Mouse (Mus musculus) limb, embryonic 15.5 days (tissue): Measurements from ENCODE around the gene Ate1. TPM values are rescaled to one million over a fixed set of nuclear protein-coding genes. Genes with fewer than 3 reads are reported as not detected.

Experiments
- ATAC-seq: fragments of 200-750 bp; cut with Nextera tagmentation; 2 replicates; pipeline ENCODE4 v1.8.0; 2017; ENCODE audit warnings: low read depth, moderate TSS enrichment; ENCODE audit not compliant: insufficient number of reproducible peaks, low FRiP score, low TSS enrichment
- H3K27ac ChIP-seq: fragments of 300-500 bp; sonication (generic); 2 replicates; pipeline ENCODE4 v1.5.1; 2015; ENCODE audit warnings: moderate library complexity, mild to moderate bottlenecking, inconsistent platforms
- H3K27me3 ChIP-seq: fragments of 300-500 bp; sonication (generic); 2 replicates; pipeline ENCODE4 v1.6.1; 2015; ENCODE audit warnings: inconsistent platforms
- H3K36me3 ChIP-seq: fragments of 300-500 bp; sonication (generic); 2 replicates; pipeline ENCODE4 v1.6.1; 2015; ENCODE audit warnings: inconsistent platforms
- H3K4me1 ChIP-seq: fragments of 300-500 bp; sonication (generic); 2 replicates; pipeline ENCODE4 v1.6.1; 2015; ENCODE audit warnings: inconsistent platforms
- H3K4me2 ChIP-seq: fragments of 300-500 bp; sonication (generic); 2 replicates; pipeline ENCODE4 v1.6.1; 2015; ENCODE audit warnings: mild to moderate bottlenecking, inconsistent platforms
- H3K4me3 ChIP-seq: fragments of 300-500 bp; sonication (generic); 2 replicates; pipeline ENCODE4 v1.5.1; 2015; ENCODE audit warnings: mild to moderate bottlenecking, inconsistent platforms
- H3K9ac ChIP-seq: fragments of 300-500 bp; sonication (generic); 2 replicates; pipeline ENCODE4 v1.6.1; 2015; ENCODE audit warnings: inconsistent platforms
- H3K9me3 ChIP-seq: fragments of 300-500 bp; sonication (generic); 2 replicates; pipeline ENCODE4 v1.6.1; 2016; ENCODE audit warnings: inconsistent platforms
- WGBS: fragments of 180-500 bp; shearing (Covaris S2); methylation state at CpG from one replicate; pipeline ENCODE4 v1.1.7; 2015; 5-methylcytosine and 5-hydroxymethylcytosine counted together
- polyA plus RNA-seq: library from polyadenylated mRNA; unstranded; fragments of >200 nt; fragmentation: Nextera tagmentation; extraction: Ambion mirVana; gene quantifications from 2 replicates; pipeline ENCODE4 v1.2.1, GENCODE M21; 2015

The Ate1 gene
- polyA plus RNA-seq = 50.8 and 55.7 TPM in 2 replicates

DNA sequence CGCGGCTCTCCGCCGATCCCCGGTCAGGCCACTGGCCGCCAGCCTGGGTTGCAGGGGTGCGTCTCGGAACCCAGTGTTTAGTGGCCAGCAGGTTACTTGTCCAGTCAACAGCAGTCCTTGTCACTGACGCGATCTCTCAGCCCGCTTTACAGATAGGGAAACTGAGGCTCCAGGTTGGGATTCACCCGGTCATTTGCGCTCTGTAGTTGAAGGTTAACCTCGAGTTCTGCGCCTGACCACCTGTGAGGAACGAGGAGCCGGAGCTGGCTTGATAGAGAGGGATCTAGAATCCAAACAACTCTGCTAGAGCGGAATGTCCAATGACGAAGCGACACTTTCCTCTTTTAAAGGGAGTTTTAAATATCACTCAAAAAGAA lies at the start of gene Ate1:
Ate1 (minus strand) TSS at position 321 of the 377 bp plus-strand sequence.
- 16% methylated on average over 20 of the region's 20 CpGs for WGBS
- peak within 1 kb of the TSS; percentile 71 for H3K4me3 ChIP-seq
- ATAC-seq = no peak

DNA sequence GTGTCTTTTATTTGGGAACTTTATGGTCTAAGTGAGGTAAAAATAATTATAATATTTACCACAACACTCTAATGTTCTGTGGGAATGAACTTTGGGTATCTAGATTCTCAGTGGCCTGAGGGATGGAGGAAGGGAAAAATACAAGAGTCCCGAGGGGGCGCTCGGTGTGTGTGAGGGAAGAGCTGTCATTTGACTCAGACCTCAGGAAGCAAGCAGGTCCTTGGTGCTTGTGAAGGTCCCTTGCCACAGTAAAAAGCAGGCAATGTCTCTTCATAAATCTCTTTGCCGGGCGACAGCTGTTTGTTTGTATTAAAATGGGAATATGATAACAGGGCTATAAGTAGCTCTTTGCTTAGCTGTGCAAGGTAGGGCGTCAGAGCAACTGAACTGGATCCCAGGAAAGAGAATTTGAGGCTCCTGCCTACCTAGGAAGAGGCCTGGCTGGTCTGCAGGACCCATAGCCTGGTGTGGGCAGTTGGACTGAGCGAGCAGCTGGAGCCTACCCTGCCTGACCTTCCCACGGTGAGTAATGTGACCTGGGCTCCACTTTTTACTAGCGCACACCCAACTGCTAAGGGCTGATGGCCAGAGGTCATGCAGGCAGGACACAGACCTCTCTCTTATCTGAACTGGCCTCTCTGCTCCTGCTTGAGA lies 48.7 kb upstream of the Ate1 start:
- H3K9me3 ChIP-seq = no peaks in the 10 kb centered on the region

More for the DNA sequence above, at the start of gene Ate1:
- H3K9ac ChIP-seq = peak within 1 kb of the TSS; percentile 96
- peak within 1 kb of the TSS; percentile 97 for H3K27ac ChIP-seq
- peaks cover 12% of the 10 kb centered on the region; the same call in 1 of the 2 replicates for H3K4me1 ChIP-seq
- H3K4me2 ChIP-seq = peak within 1 kb of the TSS; percentile 76
- H3K36me3 ChIP-seq = no peaks in the 10 kb centered on the region
- no peaks in the 10 kb centered on the region for H3K27me3 ChIP-seq
- H3K9me3 ChIP-seq = no peaks in the 10 kb centered on the region

DNA sequence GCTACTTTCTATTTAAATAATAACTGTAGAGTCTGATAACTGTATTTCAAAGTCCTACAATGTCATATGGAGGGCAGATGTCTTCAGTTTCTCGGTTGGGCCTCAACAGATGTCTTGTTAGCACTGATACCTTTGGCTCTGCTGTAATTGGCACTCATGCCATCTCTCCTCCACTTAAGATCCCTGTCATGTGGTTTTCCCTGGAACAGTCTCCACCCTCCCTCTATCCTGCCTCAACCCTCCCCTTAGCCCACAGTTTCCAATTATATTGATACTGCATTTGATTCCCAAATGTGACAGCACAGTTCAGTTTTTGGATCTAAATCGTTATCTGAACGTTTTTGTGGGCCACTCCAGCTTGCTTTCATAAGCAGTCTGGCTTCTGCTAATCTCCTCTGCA lies 44.4 kb upstream of the Ate1 start:
- ATAC-seq = no peak
- Histone ChIP-seq H3K4me1 (no peaks in the 10 kb centered on the region), H3K9ac (no peak overlapping the region), H3K4me2 (no peak overlapping the region), H3K27ac (no peak overlapping the region), H3K4me3 (no peak overlapping the region), H3K27me3 (no peaks in the 10 kb centered on the region), H3K36me3 (no peaks in the 10 kb centered on the region), H3K9me3 (no peaks in the 10 kb centered on the region)
- WGBS = 51% methylated on average over 3 of the region's 3 CpGs

More for the DNA sequence above, 48.7 kb upstream of the Ate1 start:
- ATAC-seq = no peak
- peaks cover 5% of the 10 kb centered on the region; the same call in 1 of the 2 replicates for H3K4me1 ChIP-seq
- no peak overlapping the region for H3K27ac ChIP-seq
- no peak overlapping the region for H3K9ac ChIP-seq
- no peaks in the 10 kb centered on the region for H3K36me3 ChIP-seq
- H3K27me3 ChIP-seq = no peaks in the 10 kb centered on the region
- H3K4me2 ChIP-seq = no peak overlapping the region
- WGBS = 65% methylated on average over 9 of the region's 9 CpGs
- no peak overlapping the region for H3K4me3 ChIP-seq

DNA sequence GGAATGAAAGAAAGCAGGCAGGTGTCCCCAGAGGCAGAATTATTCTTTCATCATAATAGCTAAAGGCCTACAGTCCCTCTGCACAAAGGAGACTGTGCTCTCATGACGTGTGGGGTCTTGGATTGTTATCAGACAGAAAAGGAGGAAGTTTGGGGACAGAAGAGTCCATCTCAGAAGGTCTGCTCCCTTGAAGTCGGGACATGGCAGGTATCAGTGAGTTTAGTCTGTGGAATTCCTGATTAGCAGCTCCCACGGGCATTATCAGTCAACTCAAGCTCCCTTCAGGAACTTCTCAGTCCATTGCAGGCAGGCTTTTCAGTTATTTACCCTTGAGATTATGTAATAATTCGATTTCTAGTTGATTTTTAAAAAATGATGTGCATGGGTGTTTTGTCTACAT lies 43.7 kb upstream of the Ate1 start:
- Histone ChIP-seq H3K4me3 (no peak overlapping the region), H3K27ac (no peak overlapping the region), H3K4me2 (no peak overlapping the region), H3K36me3 (no peaks in the 10 kb centered on the region), H3K9ac (no peak overlapping the region), H3K9me3 (no peaks in the 10 kb centered on the region), H3K4me1 (no peaks in the 10 kb centered on the region), H3K27me3 (no peaks in the 10 kb centered on the region)
- ATAC-seq = no peak
- 56% methylated on average over 4 of the region's 4 CpGs for WGBS

DNA sequence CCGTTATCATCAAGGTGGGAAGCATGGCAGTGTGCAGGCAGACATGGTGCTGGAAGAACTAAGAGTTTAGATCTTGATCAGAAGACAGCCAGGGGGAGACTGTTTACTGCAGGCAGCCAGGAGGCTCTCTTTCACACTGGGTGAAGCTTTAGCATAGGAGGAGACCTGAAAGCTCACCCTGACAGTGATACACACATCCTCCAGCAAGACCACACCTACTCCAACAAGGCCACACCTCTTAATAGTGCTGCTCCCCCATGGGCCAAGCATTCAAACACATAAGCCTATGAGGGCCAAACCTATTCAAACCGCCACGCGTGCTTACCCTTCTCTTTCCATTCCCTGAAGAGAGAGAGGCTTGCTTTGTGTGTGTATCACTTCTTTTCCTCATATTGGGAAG lies 43.1 kb upstream of the Ate1 start:
- WGBS = 89% methylated on average over 4 of the region's 4 CpGs
- Histone ChIP-seq H3K27ac (no peak overlapping the region), H3K36me3 (no peaks in the 10 kb centered on the region), H3K27me3 (no peaks in the 10 kb centered on the region), H3K9ac (no peak overlapping the region), H3K4me1 (no peaks in the 10 kb centered on the region), H3K9me3 (no peaks in the 10 kb centered on the region), H3K4me3 (no peak overlapping the region), H3K4me2 (no peak overlapping the region)
- ATAC-seq = no peak

DNA sequence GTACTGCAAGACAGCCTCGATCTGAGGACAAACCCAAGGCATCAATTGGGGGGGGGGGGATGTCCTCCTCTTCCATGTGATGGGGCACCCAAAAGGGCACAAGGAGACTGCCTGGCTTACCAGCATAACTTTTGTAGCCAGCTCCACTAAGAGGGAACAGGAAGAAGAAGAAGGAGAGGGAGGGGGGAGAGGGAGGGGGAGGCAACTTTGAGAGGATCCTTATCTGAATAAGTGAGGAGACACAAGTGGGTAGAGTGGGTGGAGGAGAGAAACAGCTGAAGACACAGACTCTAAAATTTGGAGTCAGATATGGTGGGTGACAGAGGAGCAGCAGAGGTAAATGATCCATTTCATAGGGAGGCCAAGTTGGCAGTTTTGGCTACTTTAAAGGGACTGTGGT lies 40.8 kb upstream of the Ate1 start:
- no peak for ATAC-seq
- H3K4me3 ChIP-seq = no peak overlapping the region
- no peak overlapping the region for H3K9ac ChIP-seq
- no peaks in the 10 kb centered on the region for H3K36me3 ChIP-seq
- no peak overlapping the region for H3K27ac ChIP-seq
- H3K4me1 ChIP-seq = no peaks in the 10 kb centered on the region
- H3K9me3 ChIP-seq = no peaks in the 10 kb centered on the region
- no peaks in the 10 kb centered on the region for H3K27me3 ChIP-seq
- 55% methylated on average over 1 of the region's 1 CpGs for WGBS
- H3K4me2 ChIP-seq = no peak overlapping the region

DNA sequence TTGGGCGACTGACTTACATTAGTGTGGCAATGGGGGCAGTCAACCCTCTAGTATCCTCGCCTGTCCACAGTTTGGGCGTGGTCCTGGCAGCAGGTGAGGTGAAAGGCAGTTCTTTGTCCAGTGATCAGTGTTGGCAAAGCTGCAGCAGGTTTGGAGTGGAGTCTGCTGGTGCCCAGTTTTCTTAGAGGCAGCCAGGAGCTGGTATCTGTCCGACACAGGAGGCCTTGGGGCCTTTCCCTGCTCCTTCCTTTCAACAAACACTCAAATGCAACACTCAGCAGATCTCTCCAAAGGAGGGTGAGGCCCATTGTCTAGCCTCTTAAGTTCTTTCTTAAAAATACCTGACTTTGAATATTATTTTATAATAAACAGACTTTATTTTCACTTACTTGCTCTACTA lies 38.4 kb upstream of the Ate1 start:
- Histone ChIP-seq H3K27ac (no peak overlapping the region), H3K9ac (no peak overlapping the region), H3K9me3 (no peaks in the 10 kb centered on the region), H3K36me3 (no peaks in the 10 kb centered on the region), H3K4me2 (no peak overlapping the region), H3K27me3 (no peaks in the 10 kb centered on the region), H3K4me3 (no peak overlapping the region), H3K4me1 (0 out of 2 replicates have a peak, but pooled peaks cover 3% of the 10 kb centered on the region)
- ATAC-seq = no peak
- 70% methylated on average over 4 of the region's 4 CpGs for WGBS

DNA sequence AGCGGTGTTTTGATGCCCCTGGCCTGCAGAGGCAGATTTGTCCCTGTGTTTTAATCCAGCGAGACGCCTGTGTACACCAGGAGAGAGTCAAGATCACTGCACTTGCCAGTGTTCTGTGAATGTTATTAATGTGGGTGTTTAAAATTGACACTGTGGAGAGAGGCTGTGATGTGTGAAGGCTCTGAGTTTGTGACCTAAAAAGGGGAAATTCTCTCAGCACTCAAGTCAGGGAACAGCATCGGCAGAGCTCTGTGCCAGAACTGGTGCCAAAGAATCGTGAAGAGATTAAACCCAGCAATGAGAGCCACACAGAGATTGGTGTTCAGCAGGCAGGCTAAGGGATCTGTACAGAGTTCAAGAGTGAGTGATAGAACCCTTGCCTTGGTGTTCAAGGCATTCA lies 35.4 kb upstream of the Ate1 start:
- 57% methylated on average over 5 of the region's 5 CpGs for WGBS
- no peaks in the 10 kb centered on the region for H3K36me3 ChIP-seq
- H3K9me3 ChIP-seq = no peaks in the 10 kb centered on the region
- 0 out of 2 replicates have a peak, but pooled peaks cover 6% of the 10 kb centered on the region for H3K4me1 ChIP-seq
- ATAC-seq = no peak
- H3K27me3 ChIP-seq = no peaks in the 10 kb centered on the region
- H3K4me3 ChIP-seq = no peak overlapping the region
- H3K9ac ChIP-seq = no peak overlapping the region
- H3K27ac ChIP-seq = no peak overlapping the region
- no peak overlapping the region for H3K4me2 ChIP-seq

DNA sequence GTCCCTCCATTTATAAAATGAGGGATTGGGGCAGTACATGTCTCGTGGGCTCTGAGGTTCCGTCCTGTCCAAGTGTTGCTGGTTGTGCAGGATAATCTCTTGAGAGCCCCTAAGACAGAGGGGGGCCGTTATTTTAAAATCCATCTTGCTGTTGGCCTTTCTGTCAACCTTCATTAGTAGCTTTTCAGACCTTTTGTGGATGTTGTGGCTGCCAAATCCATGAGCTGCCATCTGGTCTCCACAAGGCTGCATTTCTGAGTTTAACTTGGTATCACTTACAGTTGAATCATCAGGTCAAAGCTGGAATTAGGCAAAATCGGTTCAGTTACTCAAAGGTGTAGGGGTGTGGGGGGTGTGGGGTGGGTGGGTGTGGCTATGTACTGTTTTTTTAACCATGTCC lies 33.2 kb upstream of the Ate1 start:
- H3K36me3 ChIP-seq = no peaks in the 10 kb centered on the region

DNA sequence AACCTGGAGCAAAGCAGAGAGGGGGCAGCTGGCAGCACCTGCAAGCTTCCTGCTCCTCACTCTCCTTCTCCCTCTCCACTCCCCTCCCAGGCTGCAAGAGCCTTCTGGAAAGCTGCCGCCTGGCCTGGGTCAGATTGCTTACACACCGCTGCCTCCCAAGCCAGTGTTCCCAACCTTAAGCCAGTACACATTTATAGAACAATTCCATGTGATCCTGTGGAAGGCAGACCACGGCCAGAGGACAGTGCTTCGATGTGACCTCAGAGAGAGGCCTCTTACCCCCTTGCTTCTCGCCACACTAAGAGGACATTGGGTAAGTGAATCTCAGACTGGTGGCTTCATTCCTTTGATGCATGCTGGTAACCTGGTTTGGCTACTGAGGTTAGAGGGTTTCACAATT lies 32.6 kb upstream of the Ate1 start:
- Histone ChIP-seq H3K27ac (no peak overlapping the region), H3K4me1 (0 out of 2 replicates have a peak, but pooled peaks cover 6% of the 10 kb centered on the region), H3K9ac (no peak overlapping the region), H3K4me2 (no peak overlapping the region), H3K4me3 (no peak overlapping the region), H3K27me3 (no peaks in the 10 kb centered on the region), H3K9me3 (no peaks in the 10 kb centered on the region), H3K36me3 (no peaks in the 10 kb centered on the region)
- WGBS = 54% methylated on average over 5 of the region's 5 CpGs
- no peak for ATAC-seq

More for the DNA sequence above, 33.2 kb upstream of the Ate1 start:
- WGBS = 52% methylated on average over 4 of the region's 4 CpGs
- 0 out of 2 replicates have a peak, but pooled peaks cover 6% of the 10 kb centered on the region for H3K4me1 ChIP-seq
- no peak overlapping the region for H3K4me3 ChIP-seq
- H3K27me3 ChIP-seq = no peaks in the 10 kb centered on the region
- no peak overlapping the region for H3K4me2 ChIP-seq
- ATAC-seq = no peak
- no peak overlapping the region for H3K27ac ChIP-seq
- no peaks in the 10 kb centered on the region for H3K9me3 ChIP-seq
- H3K9ac ChIP-seq = no peak overlapping the region

DNA sequence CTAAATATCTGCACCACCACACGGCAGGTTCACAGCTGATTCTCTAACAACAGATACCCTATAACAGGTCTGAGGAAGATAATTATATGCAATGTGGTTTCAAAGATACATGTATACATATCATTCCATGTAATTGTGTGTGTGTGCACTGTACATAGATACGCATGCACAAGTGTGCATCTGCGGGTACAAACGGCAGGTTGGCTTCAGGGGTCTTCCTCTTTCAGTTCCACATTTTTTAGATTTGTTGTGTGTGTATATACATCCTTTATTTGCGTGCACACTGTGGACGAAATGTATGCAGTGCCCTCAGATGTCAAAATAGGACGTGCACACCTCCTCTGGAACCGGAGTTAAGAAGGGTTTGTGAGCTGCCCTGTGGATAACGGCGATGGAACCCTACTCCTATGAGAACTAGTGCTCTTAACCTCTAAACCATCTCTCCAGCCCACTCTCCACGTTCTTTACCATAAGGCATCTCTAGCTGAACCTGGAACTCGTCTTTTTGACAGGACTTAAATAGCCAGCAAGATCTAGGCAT lies 27.5 kb upstream of the Ate1 start:
- Histone ChIP-seq H3K27me3 (no peaks in the 10 kb centered on the region), H3K4me3 (peak overlapping the region; percentile 95), H3K36me3 (peaks cover 23% of the 10 kb centered on the region), H3K27ac (peak overlapping the region; percentile 100), H3K4me2 (peak overlapping the region; percentile 71), H3K9me3 (no peaks in the 10 kb centered on the region), H3K4me1 (peaks cover 20% of the 10 kb centered on the region), H3K9ac (no peak overlapping the region)
- 78% methylated on average over 12 of the region's 12 CpGs for WGBS
- ATAC-seq = no peak

DNA sequence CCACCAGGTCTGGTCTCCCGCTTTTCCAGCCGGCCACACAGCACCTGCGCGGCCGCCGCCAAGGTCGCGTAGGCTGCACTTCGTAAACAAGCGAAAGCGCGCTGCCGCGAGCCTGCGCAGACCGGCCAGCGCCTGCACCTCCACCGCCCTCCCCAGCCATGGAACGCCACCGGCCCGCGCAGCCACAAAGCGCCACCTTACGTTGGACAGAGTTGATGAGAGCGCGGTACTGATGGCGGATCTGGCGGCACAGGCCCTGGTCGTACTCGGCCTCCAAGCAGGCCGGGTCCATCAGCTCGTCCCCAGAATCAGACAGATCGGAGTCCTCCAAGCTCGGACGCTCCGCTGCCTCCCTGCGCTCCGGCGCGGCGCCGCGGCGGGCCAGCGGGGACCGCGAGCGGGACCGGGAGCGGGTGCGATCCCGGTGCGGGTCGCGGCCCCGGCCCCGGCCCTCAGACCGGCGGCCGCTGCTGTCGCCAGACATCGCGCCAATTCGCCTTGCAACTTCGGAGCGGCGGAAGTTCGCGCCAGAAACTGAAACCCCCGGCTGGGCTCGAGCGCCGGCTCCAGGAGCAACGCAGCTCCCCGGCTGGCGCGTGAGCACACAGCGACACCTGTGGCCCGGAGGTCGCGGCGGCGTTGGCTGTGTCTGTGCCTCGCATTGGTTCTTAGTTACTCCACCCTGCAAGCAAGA lies 26.8 kb upstream of the Ate1 start:
- Histone ChIP-seq H3K4me1 (peaks cover 20% of the 10 kb centered on the region), H3K36me3 (peaks cover 28% of the 10 kb centered on the region), H3K4me2 (peak overlapping the region; percentile 71), H3K9me3 (no peaks in the 10 kb centered on the region), H3K4me3 (peak overlapping the region; percentile 95), H3K27me3 (no peaks in the 10 kb centered on the region), H3K9ac (peak overlapping the region; percentile 98), H3K27ac (peak overlapping the region; percentile 100)
- under 1% methylated on average over 84 of the region's 84 CpGs for WGBS
- peak; percentile 91 for ATAC-seq
